Mouse (Mus musculus) lung, embryonic 14.5 days (tissue): ENCODE measurements around the gene Ckap2l. TPM values are rescaled to one million over a fixed set of nuclear protein-coding genes. Genes with fewer than 3 reads are reported as not detected.
A peak's percentile ranks its signal among the peaks of the same experiment; 100 is the strongest.

ENCODE experiments used
- ATAC-seq: fragments of 200-750 bp; cut with Nextera tagmentation; 2 replicates; pipeline ENCODE4 v1.8.0; 2017; ENCODE audit warnings: mild to moderate bottlenecking, moderate TSS enrichment, moderate library complexity; ENCODE audit not compliant: insufficient read depth
- DNase-seq: peaks from one replicate; pipeline ENCODE4 v3.0.0-alpha.2; 2015
- H3K27ac ChIP-seq: fragments of 300-500 bp; sonication (generic); 2 replicates; pipeline ENCODE4 v1.5.1; 2014; ENCODE audit warnings: low read depth, mild to moderate bottlenecking, moderate library complexity
- H3K27me3 ChIP-seq: fragments of 300-500 bp; sonication (generic); 2 replicates; pipeline ENCODE4 v1.6.1; 2014; ENCODE audit warnings: low read length, control low read depth; ENCODE audit not compliant: insufficient read depth
- H3K36me3 ChIP-seq: fragments of 300-500 bp; sonication (generic); 2 replicates; pipeline ENCODE4 v1.6.1; 2014; ENCODE audit warnings: control low read depth; ENCODE audit not compliant: insufficient read depth
- H3K4me1 ChIP-seq: fragments of 300-500 bp; sonication (generic); 2 replicates; pipeline ENCODE4 v1.6.1; 2014; ENCODE audit warnings: antibody characterized with exemption, control low read depth; ENCODE audit not compliant: insufficient read depth
- H3K4me2 ChIP-seq: fragments of 300-500 bp; sonication (generic); 2 replicates; pipeline ENCODE4 v1.6.1; 2014; ENCODE audit warnings: mild to moderate bottlenecking
- H3K4me3 ChIP-seq: fragments of 300-500 bp; sonication (generic); 2 replicates; pipeline ENCODE4 v1.5.1; 2014; ENCODE audit warnings: low read depth, low read length
- H3K9ac ChIP-seq: fragments of 300-500 bp; sonication (generic); 2 replicates; pipeline ENCODE4 v1.6.1; 2014
- H3K9me3 ChIP-seq: fragments of 300-500 bp; sonication (generic); 2 replicates; pipeline ENCODE4 v1.6.1; 2016; ENCODE audit warnings: low read depth, low read length, control low read depth
- CTCF ChIP-seq: IDR thresholded peaks from 2 replicates; pipeline ENCODE4 v1.5.1; 2016; ENCODE audit warnings: antibody characterized with exemption, low read depth
- WGBS: fragments of 180-500 bp; shearing (Covaris S2); extraction: QIAGEN DNeasy Blood & Tissue Kit; methylation state at CpG from one replicate; pipeline ENCODE4 v1.1.7; 2014; 5-methylcytosine and 5-hydroxymethylcytosine counted together
- polyA plus RNA-seq: library from polyadenylated mRNA; unstranded; fragments of >200 nt; fragmentation: Nextera tagmentation; extraction: Ambion mirVana; gene quantifications from 2 replicates; pipeline ENCODE4 v1.2.1, GENCODE M21; 2014

Ckap2l gene
- polyA plus RNA-seq, 1 experiment from 2014 or later = 73.4 TPM

GRCm38 (mm10) chr2:129297589-129297982 is 574 bp upstream of the Ckap2l start:
- peak overlapping the region; percentile 88 for H3K4me2 ChIP-seq
- no peaks in the 10 kb centered on the region for H3K27me3 ChIP-seq
- H3K4me1 ChIP-seq = peaks cover 7% of the 10 kb centered on the region; the same call in 1 of the 2 replicates
- peak overlapping the region; percentile 87 for H3K4me3 ChIP-seq
- H3K36me3 ChIP-seq = peaks cover 14% of the 10 kb centered on the region; the same call in 1 of the 2 replicates
- ATAC-seq (peak; percentile 67), DNase-seq (no peak)
- TF ChIP-seq CTCF = no peak
- no peaks in the 10 kb centered on the region for H3K9me3 ChIP-seq
- H3K9ac ChIP-seq = peak overlapping the region; percentile 72
- 5% methylated on average over 10 of the region's 10 CpGs for WGBS
- H3K27ac ChIP-seq = peak overlapping the region; percentile 87

GRCm38 (mm10) chr2:129296086-129296485 is 926 bp downstream of the Ckap2l start:
- H3K4me3 ChIP-seq = peak overlapping the region; percentile 87
- no peaks in the 10 kb centered on the region for H3K27me3 ChIP-seq
- no peak for DNase-seq
- H3K4me2 ChIP-seq = peak overlapping the region; percentile 73
- H3K36me3 ChIP-seq = peaks cover 18% of the 10 kb centered on the region
- peak overlapping the region; percentile 87 for H3K9ac ChIP-seq
- no peak for ATAC-seq
- peaks cover 7% of the 10 kb centered on the region; the same call in 1 of the 2 replicates for H3K4me1 ChIP-seq
- WGBS = 51% methylated on average over 5 of the region's 5 CpGs
- no peak overlapping the region for H3K27ac ChIP-seq
- TF ChIP-seq CTCF = no peak
- H3K9me3 ChIP-seq = no peaks in the 10 kb centered on the region

GRCm38 (mm10) chr2:129295075-129295474 is 1.9 kb downstream of the Ckap2l start:
- no peak for TF ChIP-seq CTCF
- Histone ChIP-seq H3K27me3 (no peaks in the 10 kb centered on the region), H3K9ac (no peak overlapping the region; the same call in 1 of the 2 replicates), H3K36me3 (peaks cover 25% of the 10 kb centered on the region), H3K9me3 (no peaks in the 10 kb centered on the region), H3K4me3 (no peak overlapping the region), H3K27ac (no peak overlapping the region), H3K4me2 (peak overlapping the region; percentile 73), H3K4me1 (peaks cover 7% of the 10 kb centered on the region; the same call in 1 of the 2 replicates)
- DNase-seq (no peak), ATAC-seq (no peak)
- WGBS = 87% methylated on average over 5 of the region's 5 CpGs

- ATAC-seq (no peak), DNase-seq (no peak)
- no peak for TF ChIP-seq CTCF
- Histone ChIP-seq H3K9ac (no peak overlapping the region), H3K9me3 (no peaks in the 10 kb centered on the region), H3K4me1 (no peaks in the 10 kb centered on the region), H3K4me2 (no peak overlapping the region), H3K27me3 (no peaks in the 10 kb centered on the region), H3K27ac (no peak overlapping the region), H3K4me3 (no peak overlapping the region), H3K36me3 (peaks cover 86% of the 10 kb centered on the region)
- WGBS = 91% methylated on average over 5 of the region's 5 CpGs
Observed at GRCm38 (mm10) chr2:129273823-129274222, 23.2 kb downstream of the Ckap2l start.

- 83% methylated on average over 9 of the region's 9 CpGs for WGBS
Observed at GRCm38 (mm10) chr2:129270621-129271020, 26.4 kb downstream of the Ckap2l start.

GRCm38 (mm10) chr2:129269986-129270385 is 27.0 kb downstream of the Ckap2l start:
- Histone ChIP-seq H3K27me3 (no peaks in the 10 kb centered on the region), H3K4me2 (no peak overlapping the region), H3K9ac (no peak overlapping the region), H3K4me3 (no peak overlapping the region), H3K27ac (no peak overlapping the region), H3K4me1 (no peaks in the 10 kb centered on the region), H3K36me3 (peaks cover 82% of the 10 kb centered on the region), H3K9me3 (no peaks in the 10 kb centered on the region)
- no peak for ATAC-seq
- no peak for DNase-seq
- TF ChIP-seq CTCF = no peak
- 92% methylated on average over 5 of the region's 5 CpGs for WGBS

More at GRCm38 (mm10) chr2:129270621-129271020, 26.4 kb downstream of the Ckap2l start:
- no peaks in the 10 kb centered on the region for H3K27me3 ChIP-seq
- no peaks in the 10 kb centered on the region for H3K9me3 ChIP-seq
- no peak for ATAC-seq
- no peak overlapping the region for H3K27ac ChIP-seq
- peaks cover 88% of the 10 kb centered on the region for H3K36me3 ChIP-seq
- H3K4me3 ChIP-seq = no peak overlapping the region
- H3K9ac ChIP-seq = no peak overlapping the region
- H3K4me1 ChIP-seq = no peaks in the 10 kb centered on the region
- no peak for DNase-seq
- TF ChIP-seq CTCF = no peak
- no peak overlapping the region for H3K4me2 ChIP-seq

GRCm38 (mm10) chr2:129269161-129269643 is 27.8 kb downstream of the Ckap2l start:
- TF ChIP-seq CTCF = no peak
- Histone ChIP-seq H3K9me3 (no peaks in the 10 kb centered on the region), H3K27me3 (no peaks in the 10 kb centered on the region), H3K9ac (no peak overlapping the region), H3K36me3 (peaks cover 75% of the 10 kb centered on the region), H3K4me2 (no peak overlapping the region), H3K4me3 (no peak overlapping the region), H3K27ac (no peak overlapping the region), H3K4me1 (no peaks in the 10 kb centered on the region)
- WGBS = 91% methylated on average over 12 of the region's 12 CpGs
- no peak for ATAC-seq
- DNase-seq = no peak
